Mouse (Mus musculus): ENCODE data around the gene Tmeff1.

GRCm38 (mm10) chr4:48674412-48674811 is 89.4 kb downstream of the Tmeff1 start:
- no peak for TF ChIP-seq MAFK (IDR thresholded peaks at IDR 0.05; ENCODE audit: insufficient read depth, low read depth, low read length)
- TF ChIP-seq CHD2 (IDR thresholded peaks at IDR 0.05; ENCODE audit: low read depth, low read length), result no peak
- no peak for TF ChIP-seq HCFC1 (IDR thresholded peaks at IDR 0.05; ENCODE audit: borderline replicate concordance, insufficient read depth, low read length)
- no peak for TF ChIP-seq ZNF384 (IDR thresholded peaks at IDR 0.05; ENCODE audit: low read depth, low read length)
- TF ChIP-seq ZC3H11A (IDR thresholded peaks at IDR 0.05; ENCODE audit: borderline replicate concordance, low read depth, low read length), result no peak
